Comparison of ENCODE assay signal across 30 mouse cellular contexts in genomic region chr17:84497559-84497958, GRCm38 (mm10). TPM values are rescaled to one million over a fixed set of nuclear protein-coding genes. Genes with fewer than 3 reads are reported as not detected.
DNase-seq lines count a peak whose midpoint lies in the region; ATAC-seq and TF ChIP-seq lines count a peak whose summit lies in the region.
"Had no signal": no experiment of that assay in that cellular context is flagged by ENCODE, and none has a peak within 500 bp of the region (broad histone marks: within the 10 kb centered on the region; RNA-seq: fewer than 3 reads in every experiment).

No protein-coding gene starts in this region.

- 0 out of 2 replicates have a peak, but pooled peaks cover 10% of the 10 kb centered on the region for H3K4me1 ChIP-seq in kidney, embryonic 16.5 days (ENCODE audit: insufficient read depth, low read length)
- H3K4me1 ChIP-seq: embryonic facial prominence, embryonic 15.5 days had no signal

- ATAC-seq in kidney, embryonic 16.5 days (ENCODE audit: low FRiP score, low TSS enrichment) = peak; percentile 65
- ATAC-seq: activated CD4-positive, CD25-positive, alpha-beta regulatory T cell, adult 4 months; CD4-positive, CD25-positive, alpha-beta regulatory T cell, adult 4 months; forebrain, embryonic 14.5 days; forebrain, embryonic 16.5 days; Patski had no signal

- H3K27ac ChIP-seq in kidney, embryonic 16.5 days (ENCODE audit: low read length) = no peak overlapping the region
- H3K27ac ChIP-seq: embryonic facial prominence, embryonic 13.5 days; embryonic facial prominence, embryonic 15.5 days; forebrain, embryonic 10.5 days; forebrain, embryonic 12.5 days had no signal

- H3K4me2 ChIP-seq in kidney, embryonic 16.5 days (replicated peaks; ENCODE audit: low read depth, low read length) = no peak overlapping the region
- H3K4me2 ChIP-seq: embryonic facial prominence, embryonic 13.5 days; embryonic facial prominence, embryonic 15.5 days; forebrain, embryonic 12.5 days had no signal

- 26% methylated on average over 2 of the region's 2 CpGs for WGBS in kidney, embryonic 16.5 days

- no peak overlapping the region for H3K4me3 ChIP-seq in kidney, embryonic 16.5 days (ENCODE audit: low read length)
- H3K4me3 ChIP-seq: embryonic facial prominence, embryonic 13.5 days; embryonic facial prominence, embryonic 15.5 days; erythroblast, embryonic 14.5 days; forebrain, embryonic 10.5 days; forebrain, embryonic 12.5 days had no signal

- no peaks in the 10 kb centered on the region for H3K36me3 ChIP-seq in kidney, embryonic 16.5 days (ENCODE audit: insufficient read depth, low read length)
- H3K36me3 ChIP-seq: embryonic facial prominence, embryonic 13.5 days; embryonic facial prominence, embryonic 15.5 days; forebrain, embryonic 10.5 days; forebrain, embryonic 12.5 days; G1E had no signal

- TF ChIP-seq POLR2A in brain, embryonic 14.5 days (IDR thresholded peaks at IDR 0.05; ENCODE audit: borderline replicate concordance, extremely low read depth, insufficient read depth, insufficient read length, poor library complexity, severe bottlenecking) = no peak

- DNase-seq in embryo, embryonic 10 days (ENCODE audit: low spot score) = peak; percentile 9
- DNase-seq in embryo, embryonic 10.5 days (ENCODE audit: low spot score) = no peak
- no peak for DNase-seq in kidney, adult 11 months
- DNase-seq in brain, embryonic 14.5 days (ENCODE audit: low read depth) = peak; percentile 6
- DNase-seq in retina, postnatal 1 day = peak; percentile 38
- no peak for DNase-seq in frontal cortex, postnatal 10 days (ENCODE audit: low spot score in 2 of 2)
- DNase-seq: adrenal gland, adult 8-10 months; adrenal gland, postnatal 14 days; adrenal gland, postnatal 36 days; B cell, adult 2 months; cerebellum, adult 11 months; cerebellum, adult 18-20 months; cerebellum, adult 8-10 months; cerebellum, adult 9-11 months; cerebellum, postnatal 14 days; cerebellum, postnatal 36 days; embryo, embryonic 11 days had no signal

- H3K9ac ChIP-seq in kidney, embryonic 16.5 days (replicated peaks; ENCODE audit: low read length) = no peak overlapping the region
- H3K9ac ChIP-seq: embryonic facial prominence, embryonic 13.5 days; embryonic facial prominence, embryonic 15.5 days; forebrain, embryonic 12.5 days had no signal

- H3K27me3 ChIP-seq in kidney, embryonic 16.5 days (ENCODE audit: insufficient read depth, low read length) = no peaks in the 10 kb centered on the region
- H3K27me3 ChIP-seq: CH12.LX; embryonic facial prominence, embryonic 13.5 days; embryonic facial prominence, embryonic 15.5 days; forebrain, embryonic 12.5 days; Patski had no signal

- TF ChIP-seq CTCF in brain, embryonic 14.5 days (IDR thresholded peaks at IDR 0.05; ENCODE audit: borderline replicate concordance, extremely low read depth, insufficient read depth, insufficient read length) = no peak

- no peaks in the 10 kb centered on the region for H3K9me3 ChIP-seq in kidney, embryonic 16.5 days (ENCODE audit: low read length)
- H3K9me3 ChIP-seq: embryonic facial prominence, embryonic 13.5 days; embryonic facial prominence, embryonic 15.5 days; forebrain, embryonic 10.5 days; forebrain, embryonic 12.5 days; G1E had no signal

RNA-seq across cellular contexts. Expression of gene Plekhh2, which starts 14.1 kb away (rescaled TPM):
- 10.5 and 12.2 TPM in 2 replicates for polyA plus RNA-seq in kidney, embryonic 16.5 days (2015; fragmentation: Nextera tagmentation; extraction: Ambion mirVana)
- 3.8 and 4.9 TPM in 2 replicates for polyA plus RNA-seq in brain, embryonic 14.5 days (2012; rRNA removed)
- polyA plus RNA-seq: CD4-positive, CD25-positive, alpha-beta regulatory T cell, adult 4 months; erythroblast, embryonic 14.5 days had no signal

RNA-seq across cellular contexts. Expression of gene Thada, which starts 31.6 kb away (rescaled TPM):
- 9.2 and 10.6 TPM in 2 replicates for polyA plus RNA-seq in kidney, embryonic 16.5 days (2015; fragmentation: Nextera tagmentation; extraction: Ambion mirVana)
- 6.5 and 10.2 TPM in 2 replicates for polyA plus RNA-seq in brain, embryonic 14.5 days (2012; rRNA removed)

Comparison
In these comparisons a context has a peak if more than half of its experiments do, and no peak if none do; other contexts are left out.
1. DNase-seq: peak in embryo, embryonic 10 days (single experiment), brain, embryonic 14.5 days (single experiment) and retina, postnatal 1 day (single experiment); none in embryo, embryonic 10.5 days (single experiment), kidney, adult 11 months (single experiment) and frontal cortex, postnatal 10 days (0 of 2).